Mouse (Mus musculus) right cerebral cortex, postnatal 36 days (tissue): ENCODE measurements around the gene Cacna1b.

Source experiments
- DNase-seq, 2 experiments: peaks; one replicate each; pipeline ENCODE4 v3.0.0; 2022; ENCODE audit warnings: low spot score in 2 of 2, mixed read lengths in 1 of 2

Cacna1b gene

DNA sequence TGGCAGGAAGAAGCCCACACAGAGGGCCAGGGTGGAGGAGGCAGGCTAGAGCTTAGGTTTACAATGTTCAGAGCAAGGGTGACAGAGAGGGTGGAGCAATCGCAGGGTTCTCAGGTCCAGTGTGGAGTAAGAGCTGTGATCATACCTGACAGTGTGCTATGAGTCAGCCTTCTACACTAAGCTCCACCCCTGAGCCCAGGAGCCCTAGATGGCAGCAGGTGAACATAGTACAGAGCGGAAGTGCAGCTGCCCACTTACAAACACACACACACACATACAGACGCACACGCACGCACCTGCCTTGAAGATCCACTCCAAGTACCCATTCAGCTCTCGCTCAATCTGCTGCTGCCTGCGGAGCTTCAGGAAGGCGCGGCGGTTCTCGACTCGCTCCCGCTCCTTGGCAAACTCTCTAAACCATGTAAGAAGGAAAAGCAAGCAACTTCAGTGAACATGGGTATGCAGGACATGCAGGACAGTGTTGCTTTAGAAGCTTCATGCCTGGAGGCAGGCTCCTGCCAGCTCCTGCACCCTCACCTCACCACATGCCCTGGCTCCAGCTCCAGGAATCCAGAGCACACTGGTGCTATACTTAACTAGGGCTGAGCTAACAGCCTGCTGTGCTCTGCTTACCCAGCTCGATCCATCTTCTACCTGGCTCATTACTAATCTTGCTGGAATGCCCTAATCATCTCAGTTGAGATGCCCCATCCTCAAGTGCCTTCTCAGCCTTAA is 43.1 kb downstream of the Cacna1b start:
- DNase-seq = no peak

DNA sequence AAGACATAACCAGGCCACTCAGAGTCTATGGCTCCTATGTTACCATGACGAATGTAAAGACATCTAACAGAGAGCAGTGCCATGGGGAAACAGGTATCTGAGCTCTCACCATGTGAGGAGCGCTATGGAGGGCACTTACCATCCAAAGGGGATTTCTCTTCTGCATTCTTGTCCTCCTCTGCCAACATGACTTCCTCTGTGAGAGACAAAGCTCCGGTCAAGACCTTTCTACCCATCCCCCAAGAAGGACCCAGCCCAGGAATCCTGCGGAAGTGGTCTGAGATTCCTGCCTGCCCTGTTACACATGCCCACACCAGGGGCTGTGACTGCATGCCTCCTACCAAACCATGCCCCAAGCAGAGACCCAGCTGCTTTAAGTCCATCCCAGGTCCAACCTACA is 44.0 kb downstream of the Cacna1b start:
- DNase-seq = no peak

DNA sequence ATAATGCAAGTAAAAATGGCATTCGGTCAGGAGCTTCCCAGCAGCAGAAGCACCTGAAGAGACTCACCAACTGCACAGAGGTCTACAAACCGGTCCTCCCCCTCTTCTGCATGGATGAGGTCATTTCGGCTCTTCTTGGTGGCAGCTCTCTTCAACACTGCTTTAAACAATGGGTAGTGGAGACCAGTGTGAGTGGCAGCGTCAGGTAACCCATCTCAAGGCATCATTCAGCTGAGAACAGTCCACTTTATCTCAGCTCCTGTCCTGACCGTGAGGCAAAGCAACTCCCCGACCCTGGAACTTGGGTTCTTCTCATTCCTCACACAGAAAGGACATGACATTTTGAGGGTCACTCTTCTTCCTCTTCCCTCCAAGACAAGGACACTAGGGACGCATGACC is 45.0 kb downstream of the Cacna1b start:
- DNase-seq = no peak

DNA sequence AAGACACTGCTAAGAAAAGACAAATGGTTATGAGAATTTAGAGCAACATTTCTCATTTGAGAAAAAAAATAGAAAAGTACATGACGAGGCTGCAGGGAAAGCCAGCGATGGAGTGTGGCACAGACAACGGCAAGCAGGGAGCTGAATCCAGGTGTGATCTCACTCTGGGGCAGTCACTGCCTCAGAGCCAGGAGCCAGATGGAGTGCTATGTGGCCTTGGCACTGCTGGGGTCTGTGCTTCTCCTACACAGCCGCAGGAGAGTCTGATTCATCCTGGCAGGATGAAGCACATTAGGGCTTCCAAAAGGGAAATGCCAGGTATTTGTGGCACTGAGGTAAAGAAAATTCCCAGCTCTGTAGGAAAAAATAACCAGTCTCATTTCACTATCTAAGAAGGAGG is 45.5 kb downstream of the Cacna1b start:
- DNase-seq = peak; percentile 71 to 74

DNA sequence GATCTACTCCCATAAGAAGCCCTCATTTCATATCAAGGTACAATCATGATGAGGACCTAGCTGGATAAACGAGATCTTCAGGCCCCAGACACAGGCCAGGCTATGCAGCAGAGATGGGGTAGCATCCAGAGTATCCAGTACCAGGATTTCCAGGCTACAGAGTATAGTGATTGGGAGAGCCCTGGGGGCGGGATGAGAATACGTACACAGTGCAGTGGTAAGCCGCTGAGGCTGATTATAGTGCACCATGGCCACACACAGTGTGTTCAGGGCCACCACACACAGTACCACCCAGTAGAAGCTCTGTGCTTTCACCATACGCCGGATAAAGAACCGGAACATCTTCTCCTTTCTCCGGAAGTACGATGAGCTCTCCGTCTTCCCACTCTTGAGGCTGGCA is 57.0 kb downstream of the Cacna1b start:
- no peak for DNase-seq

DNA sequence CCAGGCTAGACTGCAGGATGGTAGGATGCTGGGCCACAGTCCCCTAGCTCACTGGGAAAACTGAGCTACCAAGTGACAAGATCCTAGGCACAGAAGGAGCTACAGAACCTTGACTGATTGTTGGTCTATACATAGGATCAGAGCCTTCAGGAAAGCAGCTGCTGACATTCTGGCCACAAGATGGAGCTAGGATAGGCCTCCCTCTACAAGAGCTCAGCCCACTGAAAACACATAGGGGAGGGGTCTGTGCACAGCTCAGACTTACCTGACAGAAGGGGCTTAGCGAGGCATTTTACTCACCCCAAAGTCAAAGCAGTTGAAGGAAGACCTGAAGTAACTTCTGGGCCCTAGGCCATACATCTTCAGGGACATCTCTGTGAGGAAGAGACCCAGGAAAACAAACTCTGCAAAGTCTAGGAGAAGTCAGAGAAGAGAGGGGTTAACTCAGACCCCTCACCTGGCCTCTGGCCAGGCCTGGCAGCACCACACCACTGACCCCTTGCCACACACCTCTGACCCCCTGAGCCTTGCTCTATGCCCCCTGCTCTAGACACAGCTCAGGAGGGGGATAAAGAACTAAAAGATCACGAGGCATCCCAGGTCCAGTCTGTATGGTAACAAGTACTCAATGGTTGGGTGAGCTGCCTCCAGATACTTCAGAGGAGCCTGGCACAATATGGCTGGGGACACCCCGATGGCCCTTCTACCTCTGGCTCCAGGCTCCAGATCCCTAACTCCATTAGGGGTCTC is 60.6 kb downstream of the Cacna1b start:
- no peak for DNase-seq

DNA sequence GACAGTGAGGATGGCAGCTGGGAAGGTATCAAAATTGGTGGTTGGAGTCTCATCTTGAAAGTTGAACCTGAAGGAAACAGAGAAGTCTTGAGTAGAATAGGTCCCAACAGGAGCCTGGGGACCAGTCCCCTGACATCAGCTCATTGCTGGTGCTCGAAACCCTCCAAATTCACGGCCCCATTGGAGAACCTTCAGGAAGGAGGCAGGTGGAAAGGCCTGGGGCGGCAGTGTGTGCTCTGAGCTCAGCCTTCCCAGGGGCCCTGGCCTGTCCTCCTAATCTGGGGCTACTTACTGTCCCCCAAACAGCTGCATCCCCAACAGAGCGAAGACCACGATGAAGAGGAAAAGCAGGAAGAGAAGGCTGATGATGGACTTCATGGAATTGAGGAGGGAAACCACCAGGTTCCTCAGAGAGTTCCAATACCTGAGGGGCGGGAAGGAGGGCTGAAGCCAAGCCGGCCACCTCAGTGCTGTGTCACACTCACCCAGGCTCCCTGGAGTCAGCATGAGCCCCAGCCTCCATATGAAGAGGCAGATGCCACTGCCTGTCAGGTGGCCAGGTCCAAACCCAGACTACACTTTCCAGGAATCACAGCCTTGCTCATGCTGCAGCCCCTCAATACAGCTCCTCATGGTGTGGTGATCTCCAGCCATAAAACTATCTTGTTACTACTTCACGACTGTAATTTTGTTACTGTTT is 65.5 kb downstream of the Cacna1b start:
- DNase-seq = no peak

DNA sequence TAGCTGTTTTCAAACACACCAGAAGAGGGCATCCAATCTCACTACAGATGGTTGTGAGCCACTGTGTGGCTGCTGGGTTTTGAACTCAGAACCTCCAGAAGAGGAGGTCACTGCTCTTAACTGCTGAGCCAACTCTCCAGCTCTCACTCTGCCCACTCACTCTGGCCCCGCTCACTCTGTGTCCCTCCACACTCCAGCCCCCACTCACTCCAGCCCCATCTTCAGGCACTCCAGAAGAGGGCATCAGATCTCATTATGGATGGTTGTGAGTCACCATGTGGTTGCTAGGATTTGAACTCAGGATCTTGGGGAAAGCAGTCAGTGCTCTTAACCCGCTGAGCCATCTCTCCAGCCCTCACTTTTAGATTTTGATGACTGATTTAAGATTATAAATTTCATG is 70.6 kb downstream of the Cacna1b start:
- no peak for DNase-seq

DNA sequence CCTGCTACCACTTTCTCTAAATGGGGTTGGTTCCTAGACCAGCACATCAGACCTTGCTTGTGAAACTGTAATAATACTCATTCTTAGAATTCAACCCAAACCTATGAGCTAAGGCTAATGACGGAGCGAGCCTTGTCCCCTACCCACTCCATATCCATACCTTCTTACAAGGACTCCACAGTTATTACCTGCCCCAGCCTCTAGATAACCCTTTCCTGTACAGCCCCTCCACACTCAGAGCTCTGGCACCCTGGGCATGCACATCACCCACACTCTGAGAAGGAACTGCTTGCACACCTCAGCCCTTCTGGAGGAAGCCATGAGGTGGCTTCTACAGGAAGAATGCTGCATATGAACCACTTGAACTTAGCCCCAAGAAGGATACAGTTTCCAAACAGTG is 72.6 kb downstream of the Cacna1b start:
- no peak for DNase-seq

DNA sequence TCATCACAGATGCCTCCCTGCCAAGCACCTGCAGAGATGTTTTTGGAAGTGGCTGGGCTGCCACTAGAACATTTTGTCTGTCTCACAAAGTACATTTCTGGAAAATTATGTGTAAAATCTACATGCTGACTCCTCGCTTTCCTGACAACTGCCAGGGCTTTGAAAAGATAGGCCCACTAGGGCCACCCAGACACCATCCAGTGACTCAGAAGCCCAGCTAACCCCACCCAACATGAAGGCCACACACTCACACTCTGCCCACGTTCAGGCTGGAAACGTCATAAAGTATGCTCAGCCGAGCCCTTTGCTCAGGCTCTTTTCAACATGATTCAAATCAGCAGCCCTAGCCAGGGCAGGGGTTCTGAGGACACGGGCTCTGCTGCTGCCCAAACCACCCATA is 77.6 kb downstream of the Cacna1b start:
- peak; percentile 34 to 37 for DNase-seq

DNA sequence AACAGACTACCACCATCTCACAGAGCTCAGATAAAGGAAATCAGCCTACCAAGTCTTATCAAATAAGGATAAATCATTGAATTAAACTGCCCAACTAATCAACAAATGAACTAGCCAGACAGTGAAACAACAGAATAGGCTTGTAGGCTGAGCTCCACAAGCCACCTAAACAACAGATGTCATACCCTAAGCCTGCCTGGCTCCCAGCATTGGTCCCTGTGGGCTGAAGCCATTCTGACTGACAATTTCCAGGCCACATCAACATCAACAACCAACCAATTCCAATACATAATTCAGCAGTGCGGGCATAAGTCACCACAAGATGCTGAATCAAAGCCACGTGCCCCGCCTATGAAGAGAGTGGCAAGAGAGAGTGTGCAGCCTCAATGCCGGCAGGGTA is 78.2 kb downstream of the Cacna1b start:
- DNase-seq = no peak

DNA sequence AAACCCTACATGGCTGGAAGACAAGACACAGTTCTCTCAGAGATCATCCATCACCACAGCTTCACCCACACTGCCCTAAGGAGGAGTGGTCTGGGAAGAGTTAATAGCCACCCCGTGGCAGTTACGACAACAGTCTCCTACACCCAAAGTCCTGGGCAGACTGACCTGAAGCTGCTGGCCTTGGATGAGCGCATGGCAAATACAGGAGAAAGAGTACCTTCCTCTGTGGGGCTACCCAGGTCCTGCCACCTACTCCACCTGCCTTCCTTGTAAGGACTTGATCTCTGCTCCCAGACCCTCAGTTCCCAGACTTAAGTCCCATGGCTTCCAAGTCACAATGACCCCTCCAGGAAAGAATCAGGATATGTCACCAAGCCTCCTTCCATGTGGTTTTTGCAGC is 79.7 kb downstream of the Cacna1b start:
- no peak for DNase-seq

DNA sequence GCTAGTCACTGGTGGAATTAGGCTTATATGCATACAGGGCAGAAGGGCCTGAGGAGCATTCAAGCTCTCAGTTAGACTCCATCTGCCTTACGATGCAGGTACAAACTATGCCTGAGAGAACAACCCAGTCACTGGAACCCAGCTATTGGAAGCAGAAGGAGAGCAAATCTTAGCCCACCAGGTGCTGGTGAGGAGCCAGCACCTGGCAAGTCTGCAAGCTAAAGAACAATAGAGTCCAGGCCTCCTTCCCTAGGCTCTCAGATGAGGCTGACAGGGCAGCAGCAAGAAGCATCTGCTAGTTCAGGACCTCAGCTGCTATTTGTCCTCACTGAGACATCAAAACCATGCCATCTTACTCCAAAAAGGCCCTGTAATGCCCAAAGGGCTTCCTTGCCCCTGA is 82.2 kb downstream of the Cacna1b start:
- no peak for DNase-seq

DNA sequence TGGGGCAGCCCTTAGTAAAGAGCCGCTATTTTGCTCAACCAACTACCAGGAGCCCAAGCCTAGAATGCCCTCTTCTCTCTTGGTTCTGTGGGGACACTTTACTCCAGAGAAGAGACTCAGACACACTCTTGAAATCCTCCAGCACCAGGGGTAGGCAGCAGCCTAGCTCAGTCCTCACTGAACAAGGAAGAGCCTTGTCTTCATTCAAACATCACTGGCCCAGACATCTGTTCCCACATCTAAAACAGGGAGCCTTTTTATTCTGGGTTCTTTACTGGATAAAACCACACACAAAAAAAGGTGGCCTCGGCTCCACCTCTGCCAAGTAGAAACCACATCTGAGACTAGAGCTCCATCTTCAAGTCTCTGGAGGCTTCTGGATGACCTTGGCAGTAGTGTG is 82.8 kb downstream of the Cacna1b start:
- DNase-seq = no peak

DNA sequence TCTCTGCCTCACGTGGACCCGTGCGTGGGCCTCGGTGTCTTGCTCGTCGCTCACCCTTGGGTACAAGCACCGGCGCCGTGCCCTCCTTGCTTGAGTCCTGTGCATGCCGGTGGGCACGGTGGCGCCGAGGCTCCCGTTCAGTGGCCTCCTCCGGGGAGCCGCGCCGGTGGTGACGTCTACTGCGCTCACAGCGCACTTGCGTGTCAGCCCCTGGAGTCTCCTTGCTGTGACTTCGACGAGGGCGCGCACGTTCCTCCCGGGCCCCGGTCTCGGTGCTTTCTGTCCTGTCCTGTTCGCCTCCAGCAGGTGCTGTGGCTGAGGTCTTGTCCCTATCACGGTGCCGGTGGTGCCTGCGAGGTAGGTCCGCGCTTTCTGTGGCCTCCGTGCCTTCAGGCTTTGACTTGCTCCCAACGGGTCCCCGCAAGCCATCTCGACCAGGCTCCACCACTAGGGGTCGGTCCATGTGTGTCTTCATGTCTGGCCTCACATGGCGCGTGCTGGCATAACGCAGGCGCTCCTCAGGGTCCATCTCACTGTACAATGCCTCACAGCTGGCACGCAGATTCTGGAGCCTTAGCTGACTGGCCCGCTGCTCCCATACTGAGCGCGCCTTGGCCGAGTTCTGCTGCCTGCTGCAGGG is 83.8 kb downstream of the Cacna1b start:
- peak; percentile 44 to 52 for DNase-seq

DNA sequence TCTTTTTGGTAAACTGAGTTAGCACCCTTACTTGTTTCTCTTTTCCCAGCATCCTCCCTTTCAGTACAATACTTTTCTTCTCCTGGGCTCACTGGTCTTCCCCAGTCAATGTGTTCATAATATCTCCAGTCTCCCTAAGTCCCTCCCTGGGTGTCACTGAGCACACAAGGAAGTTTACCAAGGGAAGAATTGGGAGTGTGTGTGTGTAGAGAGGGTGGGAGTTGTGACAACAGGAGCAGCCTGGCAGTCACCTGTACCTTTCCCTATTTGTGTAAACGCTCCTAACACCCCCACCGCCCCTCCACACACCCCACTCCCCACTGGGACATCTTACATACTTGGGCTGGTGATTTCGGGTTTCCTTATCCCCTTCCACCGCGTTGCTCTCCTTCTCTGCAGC is 84.4 kb downstream of the Cacna1b start:
- no peak for DNase-seq

DNA sequence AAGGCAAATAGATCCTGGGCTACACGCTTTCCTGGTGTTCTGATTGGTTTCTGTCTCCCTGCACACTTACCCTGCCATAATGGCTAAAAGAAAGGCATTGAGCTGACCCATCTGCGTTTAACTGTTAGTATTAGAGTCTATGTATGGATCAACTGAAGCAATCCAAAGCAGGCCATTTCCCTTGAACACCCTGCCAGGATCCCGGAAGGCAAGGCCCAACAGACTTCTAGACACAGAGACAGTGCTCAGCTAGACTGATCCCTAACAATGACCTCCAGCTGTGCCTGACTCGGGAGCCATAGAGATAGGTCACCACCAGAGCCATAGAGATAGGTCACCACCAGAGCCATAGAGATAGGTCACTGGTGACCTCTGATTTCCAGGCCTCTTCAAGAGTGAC is 84.8 kb downstream of the Cacna1b start:
- no peak for DNase-seq

DNA sequence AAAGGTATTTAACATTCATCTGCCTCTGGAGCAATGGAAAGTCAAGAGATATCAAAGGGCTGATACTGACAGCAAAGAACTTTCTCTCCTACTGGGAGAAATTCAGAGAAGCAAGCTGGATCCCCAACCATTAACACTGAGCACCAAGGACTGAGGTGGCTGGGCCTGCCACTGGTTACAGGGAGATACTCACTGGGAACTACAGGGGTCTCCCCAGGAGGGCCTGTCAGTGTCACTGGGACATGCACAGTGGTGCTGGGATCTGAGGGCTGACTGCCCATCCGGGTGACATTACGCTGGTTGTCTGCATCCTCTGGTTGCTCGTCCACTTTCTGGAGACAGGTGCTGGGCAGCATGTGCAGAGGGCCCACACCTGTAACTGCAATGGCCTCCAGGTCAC is 85.3 kb downstream of the Cacna1b start:
- DNase-seq = no peak

DNA sequence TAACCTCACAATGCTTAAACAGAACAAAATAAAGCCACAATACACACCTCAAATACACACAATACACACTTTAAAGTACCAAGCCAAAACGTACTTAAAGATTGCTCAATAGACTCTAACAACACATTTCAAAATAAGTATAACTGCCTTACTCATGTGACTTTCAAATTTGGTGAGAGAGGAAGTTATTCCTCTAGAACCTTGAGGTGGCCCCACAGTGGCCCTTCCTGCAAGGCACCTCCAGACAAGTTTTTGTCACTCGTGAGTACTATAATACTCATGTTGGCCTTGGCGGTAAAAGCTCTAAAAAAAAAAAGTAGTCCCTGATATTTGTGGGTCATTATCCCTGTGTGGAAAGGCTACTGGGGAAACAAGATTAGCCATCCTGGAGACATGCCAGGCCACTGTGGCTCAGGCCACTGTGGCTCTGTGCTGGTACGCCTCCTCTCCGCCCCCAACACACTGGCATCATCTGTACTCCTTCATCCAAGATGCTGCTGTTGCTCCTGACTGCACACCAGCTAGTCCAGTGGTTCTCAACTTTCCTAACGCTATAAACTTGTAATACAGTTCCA is 88.4 kb downstream of the Cacna1b start:
- no peak for DNase-seq

DNA sequence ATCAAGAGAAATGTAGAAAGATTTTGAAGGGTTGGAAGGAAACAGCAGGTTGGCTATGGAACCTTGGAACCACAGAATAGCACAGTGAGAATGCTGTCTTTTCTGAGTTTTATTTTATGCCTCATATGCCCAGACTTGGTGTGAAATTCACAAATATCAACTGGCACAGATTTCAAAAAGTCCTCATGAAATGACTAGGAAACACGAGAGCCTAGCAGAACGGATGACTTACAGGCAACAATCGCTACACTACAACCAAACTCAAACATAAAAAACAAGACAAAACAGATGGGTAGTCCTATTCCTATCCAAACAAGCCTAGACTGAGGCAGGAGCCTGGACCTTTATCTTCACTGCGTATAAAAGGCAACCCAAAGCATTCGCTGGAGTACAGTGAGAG is 94.4 kb downstream of the Cacna1b start:
- no peak for DNase-seq

DNA sequence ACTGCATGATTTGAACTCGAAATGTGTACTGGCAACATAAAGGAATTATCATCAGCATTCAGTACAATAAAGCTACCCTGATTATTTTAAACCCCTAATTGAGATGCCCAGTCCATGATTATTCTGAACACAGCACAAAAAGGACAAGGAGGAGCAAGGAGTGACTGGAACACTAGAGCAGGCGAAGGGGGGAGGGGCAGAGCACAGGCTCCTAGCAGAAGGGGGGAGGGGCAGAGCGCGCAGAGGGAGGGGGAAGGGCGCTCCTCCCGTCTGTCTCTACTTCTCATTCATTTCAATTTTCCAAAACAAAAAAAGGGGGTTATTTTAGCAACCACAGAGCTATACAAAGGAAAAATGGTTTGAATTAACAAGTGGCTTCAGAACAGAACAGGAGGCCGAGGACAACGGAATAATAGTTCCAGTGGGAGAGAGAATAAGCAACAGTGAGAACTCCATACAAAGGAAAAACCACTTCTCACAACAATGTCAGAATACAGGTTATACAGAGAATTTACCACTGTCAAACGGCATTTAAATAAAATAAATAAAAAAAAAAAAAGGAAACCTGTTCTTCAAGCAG is 98.2 kb downstream of the Cacna1b start:
- no peak for DNase-seq
